Mouse (Mus musculus): ENCODE measurements around the gene Pop7.

GRCm38 (mm10) chr5:137524251-137524515, 21.9 kb upstream of the Pop7 start:
- no peak for TF ChIP-seq REST (IDR thresholded peaks at IDR 0.05; ENCODE audit: insufficient read depth, insufficient read length)
- peak; percentile 1 for TF ChIP-seq POLR2AphosphoS2 (IDR thresholded peaks at IDR 0.05; ENCODE audit: insufficient read length, low read depth)
- no peak for TF ChIP-seq MAX (IDR thresholded peaks at IDR 0.05; ENCODE audit: low read depth)
- no peak for TF ChIP-seq E2F4 (IDR thresholded peaks at IDR 0.05; ENCODE audit: insufficient read depth)
- TF ChIP-seq POLR2A (IDR thresholded peaks at IDR 0.05; ENCODE audit: insufficient read length, low read depth) = no peak
- no peak for TF ChIP-seq SRF (IDR thresholded peaks at IDR 0.05; ENCODE audit: control insufficient read depth, insufficient read length, low read depth)
- TF ChIP-seq MYOD1 (IDR thresholded peaks at IDR 0.05; ENCODE audit: control insufficient read depth in 1 of 3, insufficient read length in 2 of 3, low read depth in 2 of 3) = no peak
- no peak for TF ChIP-seq MYOG (IDR thresholded peaks at IDR 0.05; ENCODE audit: control insufficient read depth in 1 of 3, insufficient read depth in 1 of 3, insufficient read length in 2 of 3, low read depth in 2 of 3)
